Mouse (Mus musculus): ENCODE measurements around the gene Lrp5.

The Lrp5 gene

DNA sequence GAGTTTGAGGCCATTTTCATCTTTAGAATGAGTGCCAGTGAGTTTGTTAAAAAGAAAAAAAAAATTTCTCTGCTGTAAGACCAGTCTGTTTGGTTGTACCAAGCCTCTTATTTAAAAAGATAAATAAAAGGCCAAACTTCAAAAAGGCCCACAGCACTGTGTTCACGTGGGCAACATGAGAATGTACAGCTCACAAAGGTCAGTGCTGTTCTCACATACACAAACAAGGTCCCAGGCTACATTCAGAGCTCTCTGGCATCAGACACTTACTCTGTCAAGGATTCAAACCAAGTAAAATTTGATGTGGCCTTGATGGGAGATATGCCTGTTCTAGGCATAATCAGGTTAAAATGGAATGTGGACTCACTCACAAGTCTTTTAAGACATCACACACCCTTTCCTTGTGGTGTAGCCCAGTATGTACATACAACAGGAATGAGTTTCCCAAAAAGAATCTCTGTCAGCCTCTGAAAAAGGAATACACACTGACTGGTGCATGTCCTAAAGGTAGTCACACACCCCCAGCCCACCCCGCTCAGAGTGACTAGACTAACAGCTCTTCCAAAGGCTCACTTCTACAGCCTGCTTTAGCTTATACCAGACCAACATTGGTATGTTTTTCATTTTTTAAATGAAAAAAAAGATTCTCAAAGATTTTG lies 130.1 kb downstream of the Lrp5 start:
- DNase-seq (ENCODE audit: low spot score in 2 of 2) = no peak

DNA sequence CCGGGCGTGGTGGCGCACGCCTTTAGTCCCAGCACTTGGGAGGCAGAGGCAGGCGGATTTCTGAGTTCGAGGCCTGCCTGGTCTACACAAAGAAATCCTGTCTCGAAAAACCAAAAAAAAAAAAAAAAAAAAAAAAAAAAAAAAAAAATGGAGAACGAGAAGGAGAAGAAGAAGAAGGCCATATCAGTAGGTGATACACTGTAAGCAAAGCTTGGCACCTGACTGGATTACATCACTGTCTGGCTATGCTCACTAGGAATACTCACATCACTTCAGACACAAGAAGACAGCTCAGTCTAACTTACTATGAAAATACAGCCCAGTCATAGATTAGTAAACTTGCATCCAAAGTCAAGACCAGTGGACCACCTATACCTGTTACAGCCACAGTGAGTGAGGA lies 131.6 kb downstream of the Lrp5 start:
- no peak for DNase-seq (ENCODE audit: low spot score in 2 of 2)

DNA sequence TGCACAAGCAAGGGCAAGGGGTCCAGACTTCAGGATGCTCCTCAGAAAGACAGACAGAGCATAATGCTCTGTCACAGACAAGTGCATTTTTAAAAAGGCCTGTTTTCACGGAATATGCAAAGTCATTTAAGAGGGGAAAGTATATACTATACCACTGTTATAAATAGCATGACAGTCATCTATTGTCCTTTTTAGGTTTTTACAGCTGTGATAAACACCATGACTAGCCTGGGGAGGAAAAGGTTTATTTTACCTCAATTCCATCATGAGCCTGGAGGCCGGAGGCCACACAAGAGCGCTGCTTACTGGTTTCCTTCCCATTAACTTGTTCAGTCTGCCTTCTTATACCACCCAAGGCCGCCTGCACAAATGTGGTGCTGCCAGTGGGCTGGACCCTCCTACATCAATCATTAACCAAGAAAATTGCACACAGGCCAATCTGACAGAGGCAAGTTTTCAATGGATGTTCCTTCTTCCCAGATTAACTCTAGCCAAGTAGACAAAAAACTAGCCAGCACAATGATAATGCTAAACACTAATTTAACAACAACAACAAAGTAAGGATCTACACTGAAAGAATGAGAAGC lies 134.7 kb downstream of the Lrp5 start:
- DNase-seq (ENCODE audit: low spot score in 2 of 2) = no peak

DNA sequence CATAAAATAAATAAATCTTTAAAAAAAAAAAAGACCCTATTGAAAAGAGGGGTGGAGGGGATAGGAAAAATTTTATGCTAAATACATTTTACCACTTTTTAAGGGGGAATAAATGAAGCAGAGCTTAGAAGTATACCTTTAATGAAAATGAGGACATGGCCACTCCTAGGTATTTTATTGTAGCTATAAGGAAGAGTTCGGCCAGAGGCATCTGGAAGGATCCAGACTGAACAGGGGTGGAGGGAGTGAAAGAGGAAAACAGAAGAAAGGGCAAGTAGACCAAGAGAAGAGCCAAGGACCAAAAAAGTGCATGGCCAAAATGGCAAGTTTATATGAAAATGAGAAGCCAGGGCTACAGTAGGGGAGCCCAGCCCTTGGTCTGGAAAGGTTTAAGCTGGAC lies 136.3 kb downstream of the Lrp5 start:
- DNase-seq (ENCODE audit: low spot score in 2 of 2) = no peak

DNA sequence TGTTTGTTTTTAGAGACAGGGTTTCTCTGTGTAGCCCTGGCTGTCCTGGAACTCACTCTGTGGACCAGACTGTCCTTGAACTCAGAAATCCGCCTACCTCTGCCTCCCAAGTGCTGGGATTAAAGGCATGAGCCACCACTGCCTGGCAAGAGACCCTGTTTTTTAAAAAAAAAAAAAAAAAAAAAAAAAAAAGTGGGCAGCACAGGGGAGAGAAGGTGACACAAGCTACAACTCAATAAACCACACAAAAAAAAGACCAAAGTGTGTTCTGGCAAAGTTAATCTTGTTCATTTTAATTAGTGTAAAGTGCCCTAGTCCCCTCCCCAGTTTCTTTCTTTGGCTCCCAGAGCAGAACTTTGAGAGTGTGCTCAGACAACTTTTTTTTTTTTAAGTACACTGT lies 137.1 kb downstream of the Lrp5 start:
- no peak for DNase-seq (ENCODE audit: low spot score in 2 of 2)

DNA sequence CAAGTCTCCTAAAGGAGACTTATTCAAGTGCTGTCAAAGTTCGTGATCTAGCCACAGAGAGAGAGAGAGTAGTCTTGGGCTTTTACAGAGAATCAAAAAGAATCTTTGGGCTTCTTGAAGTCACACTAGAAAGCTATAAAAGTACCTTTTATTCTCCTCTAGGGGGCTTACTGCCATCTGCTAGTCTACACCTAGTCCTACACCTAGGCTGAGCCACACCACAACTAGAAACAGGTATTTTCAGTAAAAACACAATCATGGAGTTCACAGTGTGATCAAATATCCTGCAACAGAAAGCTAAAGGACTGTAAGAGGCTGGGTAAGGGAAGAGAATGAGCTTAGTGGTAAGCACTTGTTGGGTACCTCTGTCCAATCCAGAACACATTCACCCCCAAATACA lies 138.1 kb downstream of the Lrp5 start:
- DNase-seq (ENCODE audit: low spot score in 2 of 2) = no peak

DNA sequence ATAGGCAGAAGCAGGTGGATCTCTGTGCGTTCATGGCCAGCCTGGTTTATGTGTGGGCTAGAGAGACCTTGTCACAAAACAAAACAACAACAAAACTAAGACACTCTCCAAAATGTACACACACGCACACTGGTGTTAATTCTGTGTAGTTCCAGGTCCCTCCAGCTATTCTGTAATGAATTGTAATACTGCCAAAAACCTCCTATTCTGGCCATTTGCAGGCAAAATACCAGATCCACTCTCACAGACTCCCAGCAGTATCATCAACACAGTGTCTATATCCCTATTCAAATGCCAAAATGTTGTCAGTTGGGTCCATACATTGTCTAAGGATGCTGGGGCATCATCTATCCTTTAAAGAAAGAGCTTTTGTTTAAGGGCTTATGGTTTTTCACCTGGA lies 141.4 kb downstream of the Lrp5 start:
- DNase-seq (ENCODE audit: low spot score in 2 of 2) = no peak

DNA sequence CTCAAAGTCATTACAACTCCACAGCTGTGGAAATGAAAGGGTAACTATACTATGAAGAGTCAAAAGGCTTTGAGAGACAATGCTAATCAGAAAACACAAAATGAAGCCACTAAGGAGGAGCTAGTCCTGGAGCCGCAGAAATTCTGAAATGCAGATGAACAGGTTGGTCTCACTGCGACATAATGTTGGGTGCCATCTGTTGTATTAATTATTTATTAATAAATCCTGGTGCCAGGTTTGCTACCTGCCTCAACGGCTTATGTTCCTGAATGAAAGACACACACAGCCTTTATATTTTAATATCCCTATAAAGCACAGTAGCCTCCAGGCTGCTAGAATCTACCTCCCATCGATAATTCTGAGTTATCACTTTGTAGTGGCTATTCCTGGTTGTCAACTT lies 143.8 kb downstream of the Lrp5 start:
- DNase-seq (ENCODE audit: low spot score in 2 of 2) = no peak

DNA sequence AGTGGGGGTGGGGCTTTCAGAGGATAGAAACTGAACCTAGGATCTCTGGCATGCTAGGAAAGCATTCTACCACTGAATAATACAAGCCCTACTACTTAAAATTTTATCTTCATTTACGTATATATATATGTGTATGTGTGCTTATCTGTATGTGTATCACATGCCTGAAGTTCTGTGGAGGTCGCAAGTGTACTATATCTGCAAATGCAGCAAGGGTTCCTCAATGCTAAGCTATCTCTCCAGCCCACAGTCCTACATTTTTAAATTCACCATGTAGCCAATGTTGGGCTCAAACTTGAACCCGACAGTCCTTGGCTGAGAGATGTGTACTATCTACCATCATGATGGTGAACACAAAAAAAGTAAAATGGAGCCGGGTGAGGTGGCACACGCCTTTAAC lies 145.4 kb downstream of the Lrp5 start:
- no peak for DNase-seq (ENCODE audit: low spot score in 2 of 2)

DNA sequence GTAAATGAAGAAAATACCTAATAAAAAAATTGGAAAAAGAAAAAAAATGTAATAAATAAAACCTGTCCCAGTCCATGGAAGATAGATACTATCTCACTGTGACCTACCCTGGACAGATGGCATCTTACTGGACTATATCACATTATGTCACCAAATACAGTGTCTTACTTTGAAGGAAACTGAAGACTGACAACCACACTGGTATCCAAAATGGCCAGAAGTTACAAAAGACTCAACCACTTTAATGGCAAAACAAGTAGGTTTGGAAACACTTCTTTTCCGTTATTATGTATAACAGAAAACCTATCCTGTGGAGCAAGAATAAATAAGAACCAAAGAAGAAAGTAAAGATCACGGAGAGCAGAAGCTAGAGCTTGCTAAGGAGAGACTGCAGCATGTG lies 146.1 kb downstream of the Lrp5 start:
- no peak for DNase-seq (ENCODE audit: low spot score in 2 of 2)

DNA sequence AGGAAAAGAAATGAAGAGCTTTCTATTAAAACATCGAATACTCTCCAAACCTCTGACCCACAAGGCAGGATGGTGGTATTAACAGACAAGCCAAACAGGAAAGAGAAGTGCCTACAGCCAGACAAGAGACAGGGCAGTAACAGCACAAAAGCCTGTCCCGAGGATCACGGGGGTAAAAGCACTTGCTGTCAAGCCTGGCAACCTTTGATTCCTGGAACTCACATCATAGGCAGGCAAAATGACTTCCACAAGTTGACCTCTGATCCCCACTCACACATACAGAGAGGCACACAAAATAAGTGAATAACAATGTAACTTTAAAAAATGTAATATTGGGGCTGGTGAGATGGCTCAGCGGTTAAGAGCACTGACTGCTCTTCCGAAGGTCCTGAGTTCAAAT lies 146.9 kb downstream of the Lrp5 start:
- no peak for DNase-seq (ENCODE audit: low spot score in 2 of 2)

DNA sequence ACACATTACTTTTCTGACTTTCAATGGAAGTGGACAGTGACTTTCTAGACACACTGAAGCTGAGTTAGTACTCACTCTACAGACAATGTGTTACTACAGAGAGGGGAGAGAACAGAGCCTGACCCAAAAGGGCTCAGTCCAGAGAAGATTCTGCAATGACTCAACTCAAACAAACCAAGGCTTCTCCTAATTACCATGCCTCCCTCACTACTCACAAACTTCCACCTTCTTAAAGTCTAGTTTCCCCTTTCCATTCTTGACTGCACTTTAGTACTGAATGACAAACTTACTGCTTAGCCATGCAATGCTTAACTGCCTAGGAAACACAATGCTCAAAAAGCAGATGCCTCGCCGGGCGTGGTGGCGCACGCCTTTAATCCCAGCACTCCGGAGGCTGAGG lies 148.7 kb downstream of the Lrp5 start:
- no peak for DNase-seq (ENCODE audit: low spot score in 2 of 2)

DNA sequence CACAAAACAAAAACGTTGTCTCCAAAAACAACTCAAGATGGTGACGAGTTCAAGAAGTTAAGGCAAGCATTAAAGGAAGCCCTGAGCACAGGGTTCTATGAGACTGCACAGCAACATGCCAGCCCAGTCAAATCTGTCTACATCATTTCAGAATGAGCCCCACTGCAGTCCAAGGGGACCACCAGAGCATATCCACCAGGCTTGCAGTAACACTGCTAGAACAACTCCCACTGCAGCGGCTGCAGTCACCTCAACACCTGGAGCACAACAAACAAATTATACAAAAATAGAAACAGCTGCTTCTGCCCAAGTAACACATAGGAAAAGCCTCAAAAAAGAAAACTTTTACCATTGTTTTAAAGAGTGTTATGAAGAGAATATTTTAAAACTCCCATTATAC lies 151.4 kb downstream of the Lrp5 start:
- no peak for DNase-seq (ENCODE audit: low spot score in 2 of 2)
